Mouse (Mus musculus) intestine, postnatal 0 days (tissue): Measurements from ENCODE around the gene Nr0b2. TPM values are rescaled to one million over a fixed set of nuclear protein-coding genes. Genes with fewer than 3 reads are reported as not detected.

Source experiments
- ATAC-seq: fragments of 200-750 bp; cut with Nextera tagmentation; 2 replicates; pipeline ENCODE4 v1.8.0; 2017; ENCODE audit warnings: mild to moderate bottlenecking, moderate TSS enrichment, moderate library complexity
- H3K27ac ChIP-seq: fragments of 300-500 bp; sonication (generic); 2 replicates; pipeline ENCODE4 v1.5.1; 2014; ENCODE audit warnings: mild to moderate bottlenecking, low read depth, low read length, moderate library complexity
- H3K27me3 ChIP-seq: fragments of 300-500 bp; sonication (generic); replicated peaks from 2 replicates; pipeline ENCODE4 v1.6.1; 2014; ENCODE audit warnings: low read length, mixed read lengths; ENCODE audit not compliant: control insufficient read depth, insufficient read depth
- H3K36me3 ChIP-seq: fragments of 300-500 bp; sonication (generic); 2 replicates; pipeline ENCODE4 v1.6.1; 2014; ENCODE audit warnings: mild to moderate bottlenecking, moderate library complexity; ENCODE audit not compliant: control insufficient read depth, insufficient read depth
- H3K4me1 ChIP-seq: fragments of 300-500 bp; sonication (generic); replicated peaks from 2 replicates; pipeline ENCODE4 v1.6.1; 2014; ENCODE audit warnings: antibody characterized with exemption, low read length, mixed read lengths; ENCODE audit not compliant: control insufficient read depth, insufficient read depth
- H3K4me2 ChIP-seq: fragments of 300-500 bp; sonication (generic); replicated peaks from 2 replicates; pipeline ENCODE4 v1.6.1; 2014; ENCODE audit warnings: low read depth, mild to moderate bottlenecking, moderate library complexity
- H3K4me3 ChIP-seq: fragments of 300-500 bp; sonication (generic); 2 replicates; pipeline ENCODE4 v1.5.1; 2014; ENCODE audit warnings: low read depth, low read length
- H3K9ac ChIP-seq: fragments of 300-500 bp; sonication (generic); 2 replicates; pipeline ENCODE4 v1.6.1; 2014; ENCODE audit warnings: mild to moderate bottlenecking, low read depth, low read length
- H3K9me3 ChIP-seq: fragments of 300-500 bp; sonication (generic); 2 replicates; pipeline ENCODE4 v1.6.1; 2016; ENCODE audit warnings: mixed run types; ENCODE audit not compliant: control insufficient read depth
- CTCF ChIP-seq: sonication (generic); IDR thresholded peaks from 2 replicates; pipeline ENCODE4 v1.5.1; 2016; ENCODE audit warnings: low read depth, mild to moderate bottlenecking, control low read depth, antibody characterized with exemption, moderate library complexity
- WGBS: fragments of 180-500 bp; shearing (Covaris S2); extraction: QIAGEN DNeasy Blood & Tissue Kit; methylation state at CpG from one replicate; pipeline ENCODE4 v1.1.7; 2014; 5-methylcytosine and 5-hydroxymethylcytosine counted together
- polyA plus RNA-seq: library from polyadenylated mRNA; unstranded; fragments of >200 nt; fragmentation: Nextera tagmentation; extraction: Ambion mirVana; gene quantifications from 2 replicates; pipeline ENCODE4 v1.2.1, GENCODE M21; 2015

Gene Nr0b2
- polyA plus RNA-seq, 1 experiment from 2014 or later, result 34.8 TPM

- ATAC-seq, result peak; percentile 74
- peak overlapping the region; percentile 43; the same call in 1 of the 2 replicates for H3K4me2 ChIP-seq
- peak overlapping the region; percentile 27; the same call in 1 of the 2 replicates for H3K9ac ChIP-seq
- H3K27me3 ChIP-seq, result no peaks in the 10 kb centered on the region
- TF ChIP-seq CTCF, result no peak
- no peaks in the 10 kb centered on the region for H3K9me3 ChIP-seq
- 0 out of 2 replicates have a peak, but pooled peaks cover 2% of the 10 kb centered on the region for H3K4me1 ChIP-seq
- H3K4me3 ChIP-seq, result no peak overlapping the region
- no peaks in the 10 kb centered on the region for H3K36me3 ChIP-seq
- H3K27ac ChIP-seq, result peak overlapping the region; percentile 81
- WGBS, result 20% methylated on average over 10 of the region's 10 CpGs
Measured at GRCm38 (mm10) chr4:133570066-133570466, 16.9 kb downstream of the Nr0b2 start.

- Histone ChIP-seq H3K4me2 (peak within 1 kb of the TSS; percentile 98), H3K27ac (peak within 1 kb of the TSS; percentile 76), H3K4me3 (peak within 1 kb of the TSS; percentile 92), H3K9me3 (no peaks in the 10 kb centered on the region), H3K4me1 (0 out of 2 replicates have a peak, but pooled peaks cover 3% of the 10 kb centered on the region), H3K36me3 (peaks cover 19% of the 10 kb centered on the region), H3K27me3 (no peaks in the 10 kb centered on the region), H3K9ac (peak within 1 kb of the TSS; percentile 96)
- peak; percentile 59 for TF ChIP-seq CTCF
- WGBS, result 4% methylated on average over 44 of the region's 44 CpGs
- ATAC-seq, result peak; percentile 78
Measured at GRCm38 (mm10) chr4:133574070-133574842, 21.1 kb downstream of the Nr0b2 start, which contains the start of gene Gpatch3. Gene Gpatch3, plus strand, starts transcription at chr4:133574745.

GRCm38 (mm10) chr4:133574843-133575202 is 21.6 kb downstream of the Nr0b2 start:
- peak; percentile 38 for ATAC-seq

GRCm38 (mm10) chr4:133577983-133578382 is 24.8 kb downstream of the Nr0b2 start:
- Histone ChIP-seq H3K27me3 (no peaks in the 10 kb centered on the region), H3K9ac (no peak overlapping the region), H3K4me3 (no peak overlapping the region), H3K27ac (no peak overlapping the region), H3K4me2 (no peak overlapping the region), H3K36me3 (peaks cover 46% of the 10 kb centered on the region), H3K9me3 (no peaks in the 10 kb centered on the region), H3K4me1 (0 out of 2 replicates have a peak, but pooled peaks cover 3% of the 10 kb centered on the region)
- ATAC-seq, result no peak
- no peak for TF ChIP-seq CTCF
- WGBS, result 78% methylated on average over 12 of the region's 12 CpGs

More at GRCm38 (mm10) chr4:133574843-133575202, 21.6 kb downstream of the Nr0b2 start:
- peak overlapping the region; percentile 76 for H3K27ac ChIP-seq
- H3K4me3 ChIP-seq, result peak overlapping the region; percentile 92
- H3K4me2 ChIP-seq, result peak overlapping the region; percentile 98
- peaks cover 22% of the 10 kb centered on the region for H3K36me3 ChIP-seq
- no peak for TF ChIP-seq CTCF
- H3K27me3 ChIP-seq, result no peaks in the 10 kb centered on the region
- H3K9ac ChIP-seq, result peak overlapping the region; percentile 96
- 0 out of 2 replicates have a peak, but pooled peaks cover 3% of the 10 kb centered on the region for H3K4me1 ChIP-seq
- WGBS, result under 1% methylated on average over 39 of the region's 41 CpGs
- H3K9me3 ChIP-seq, result no peaks in the 10 kb centered on the region

GRCm38 (mm10) chr4:133583690-133584058 is 30.5 kb downstream of the Nr0b2 start:
- H3K4me3 ChIP-seq, result peak overlapping the region; percentile 75
- WGBS, result 51% methylated on average over 6 of the region's 6 CpGs

More at GRCm38 (mm10) chr4:133583690-133584058, 30.5 kb downstream of the Nr0b2 start:
- Histone ChIP-seq H3K4me1 (0 out of 2 replicates have a peak, but pooled peaks cover 7% of the 10 kb centered on the region), H3K27ac (peak overlapping the region; percentile 79), H3K4me2 (peak overlapping the region; percentile 91), H3K9me3 (no peaks in the 10 kb centered on the region), H3K27me3 (no peaks in the 10 kb centered on the region), H3K9ac (peak overlapping the region; percentile 81), H3K36me3 (peaks cover 62% of the 10 kb centered on the region)
- peak; percentile 63 for ATAC-seq
- no peak for TF ChIP-seq CTCF
